Mouse (Mus musculus) layer of hippocampus, postnatal 36 days (tissue): ENCODE results near the gene Mfsd8. TPM values are rescaled to one million over a fixed set of nuclear protein-coding genes. Genes with fewer than 3 reads are reported as not detected.
A peak's percentile ranks its signal among the peaks of the same experiment; 100 is the strongest.
"Not testable (repeated sequence)": the region's sequence is repeated elsewhere in the genome, so short reads cannot be mapped to it uniquely, and the experiment has no call there.

Source experiments
- DNase-seq, 2 experiments: peaks; one replicate each; pipeline ENCODE4 v3.0.0; 2022
- total RNA-seq, 2 experiments: library from RNA; stranded (reverse); gene quantifications; 2 replicates each; pipeline ENCODE4 v1.2.3; 2021

The Mfsd8 gene
- total RNA-seq: 10 to 100 TPM; 19.3 to 22.3 TPM

GRCm38 (mm10) chr3:40846473-40846956 lies at the start of gene Mfsd8:
TSS of gene Mfsd8 (minus strand) at chr3:40846886.
- peak; percentile 94 for DNase-seq

- peak in 1 of 2 experiments; percentile 12 for DNase-seq
These were observed 47.6 kb upstream of the Mfsd8 start for GRCm38 (mm10) chr3:40894336-40894735.

- DNase-seq: peak; percentile 98
These were observed 47.2 kb upstream of the Mfsd8 start for GRCm38 (mm10) chr3:40893816-40894258.

GRCm38 (mm10) chr3:40853123-40853738 lies 6.5 kb upstream of the Mfsd8 start:
- not testable (repeated sequence) for DNase-seq

GRCm38 (mm10) chr3:40847936-40848335 lies 1.2 kb upstream of the Mfsd8 start:
- DNase-seq: not testable (repeated sequence)

GRCm38 (mm10) chr3:40847018-40847417 lies 332 bp upstream of the Mfsd8 start:
- peak; percentile 50 to 56 for DNase-seq

GRCm38 (mm10) chr3:40846957-40847017 lies 101 bp upstream of the Mfsd8 start, which contains the start of gene Abhd18:
TSS of gene Abhd18 (plus strand) at chr3:40846970.
- not testable (repeated sequence) for DNase-seq

GRCm38 (mm10) chr3:40845521-40845920 lies 1.2 kb downstream of the Mfsd8 start:
- not testable (repeated sequence) for DNase-seq

GRCm38 (mm10) chr3:40813275-40813674 lies 33.4 kb downstream of the Mfsd8 start:
- DNase-seq: no peak

GRCm38 (mm10) chr3:40809894-40810293 lies 36.8 kb downstream of the Mfsd8 start:
- DNase-seq: no peak

GRCm38 (mm10) chr3:40808686-40809085 lies 38.0 kb downstream of the Mfsd8 start:
- DNase-seq: no peak

GRCm38 (mm10) chr3:40806871-40807270 lies 39.8 kb downstream of the Mfsd8 start:
- DNase-seq: no peak

GRCm38 (mm10) chr3:40800373-40800823 lies 46.3 kb downstream of the Mfsd8 start:
- DNase-seq: no peak

- peak; percentile 93 to 94 for DNase-seq
These were observed 46.9 kb downstream of the Mfsd8 start, which contains the start of gene Plk4 for GRCm38 (mm10) chr3:40799530-40800372. TSS of gene Plk4 (plus strand) at chr3:40800019.

GRCm38 (mm10) chr3:40798500-40798899 lies 48.2 kb downstream of the Mfsd8 start:
- DNase-seq: peak in 1 of 2 experiments; percentile 15

- DNase-seq: no peak
These were observed 48.6 kb downstream of the Mfsd8 start for GRCm38 (mm10) chr3:40798054-40798453.

- no peak for DNase-seq
These were observed 52.9 kb downstream of the Mfsd8 start for GRCm38 (mm10) chr3:40793783-40794182.

Other genes starting within 250 kb of the Mfsd8 start
- gene Slc25a31, start 138.0 kb downstream of the Mfsd8 start, total RNA-seq: under 1 TPM; 0.25 to 0.28 TPM
- gene Hspa4l, start 102.4 kb downstream of the Mfsd8 start, total RNA-seq: 100 to 1,000 TPM; 165 to 173 TPM
- gene Plk4, start 46.9 kb downstream of the Mfsd8 start, total RNA-seq: 1 to 10 TPM; 2.9 to 3.7 TPM
- gene Abhd18, start 84 bp upstream of the Mfsd8 start, total RNA-seq: 10 to 100 TPM; 12.0 to 12.4 TPM
- gene 1700034I23Rik, start 55.7 kb upstream of the Mfsd8 start, total RNA-seq: under 1 TPM in 1 of 2 experiments, not detected in 1; 0.25 TPM
- 10 to 100 TPM; 15.3 to 16.3 TPM for gene Larp1b, start 102.9 kb upstream of the Mfsd8 start, total RNA-seq
- gene Pgrmc2, start 236.2 kb upstream of the Mfsd8 start, total RNA-seq: 10 to 100 TPM; 54.1 to 55.0 TPM